Mouse (Mus musculus) neutrophil, adult 5-6 weeks (primary cell): ENCODE measurements around the gene Selenos. TPM values are rescaled to one million over a fixed set of nuclear protein-coding genes. Genes with fewer than 3 reads are reported as not detected.

Experiments used
- ATAC-seq: fragments of 151-379, 151-347 bp; 2 replicates; pipeline ENCODE4 v1.8.0; 2017; ENCODE audit warnings: mild to moderate bottlenecking, moderate TSS enrichment; ENCODE audit not compliant: insufficient number of reproducible peaks, poor library complexity, low FRiP score, severe bottlenecking; ENCODE audit errors: extremely low read depth
- total RNA-seq: library from RNA; stranded (forward); fragments of 200-1000 nt; gene quantifications from 2 replicates; pipeline ENCODE4 v1.2.3, GENCODE M21; 2017

Gene Selenos
- total RNA-seq, 1 experiment from 2014 or later, result 48.3 TPM

- ATAC-seq, result no peak
These were observed 59.4 kb downstream of the Selenos start for GRCm38 (mm10) chr7:66138878-66139277.

Other genes starting within 250 kb of the Selenos start
- gene Pcsk6, start 217.9 kb upstream of the Selenos start, total RNA-seq, result not detected in 2 replicates
- not detected in 2 replicates for gene Gm45213, start 36.0 kb upstream of the Selenos start, total RNA-seq
- gene Snrpa1, start 20.6 kb upstream of the Selenos start, total RNA-seq, result 28.4 and 38.1 TPM in 2 replicates
- 120 and 122 TPM in 2 replicates for gene Chsy1, start 29.9 kb downstream of the Selenos start, total RNA-seq